Mouse (Mus musculus): ENCODE results near the gene Rin1.

DNA sequence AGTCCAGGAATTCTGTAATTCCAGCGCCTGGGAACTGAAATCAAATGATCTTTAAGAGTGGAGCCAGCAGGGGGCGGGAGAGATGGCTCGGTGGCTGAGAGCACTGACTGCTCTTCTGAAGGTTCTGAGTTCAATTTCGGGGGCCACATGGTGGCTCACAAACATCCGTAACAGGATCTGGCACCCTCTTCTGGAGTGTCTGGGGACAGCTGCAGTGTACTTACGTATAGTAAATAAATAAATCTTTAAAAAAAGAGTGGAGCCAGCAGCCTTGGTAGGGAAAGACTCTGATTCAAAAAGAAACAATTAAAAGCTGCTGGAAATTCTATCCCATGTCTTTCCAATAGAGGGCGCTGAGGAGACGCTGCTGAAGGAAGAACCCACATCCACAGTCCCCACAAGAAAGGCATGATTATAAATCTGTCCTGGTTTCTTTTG lies 35.3 kb upstream of the Rin1 start:
- TF ChIP-seq CTCF (IDR thresholded peaks at IDR 0.05) (peak; percentile 78), EP300 (IDR thresholded peaks at IDR 0.05; ENCODE audit: insufficient read depth, low read depth, low read length) (no peak), POLR2A (IDR thresholded peaks at IDR 0.05; ENCODE audit: insufficient read depth, low read depth, low read length) (no peak)

Data from heart, adult 2 months (tissue).